ENCODE assay signal across 13 mouse cellular contexts in genomic region chr6:82780802-82781393, GRCm38 (mm10).
"Had no signal": no experiment of that assay in that cellular context is flagged by ENCODE, and none has a peak within 500 bp of the region (broad histone marks: within the 10 kb centered on the region; RNA-seq: fewer than 3 reads in every experiment).

No protein-coding gene starts in this region.

- H3K9ac ChIP-seq: limb, embryonic 15.5 days; liver, embryonic 13.5 days; neural tube, embryonic 13.5 days had no signal

- H3K9me3 ChIP-seq: limb, embryonic 15.5 days; liver, embryonic 13.5 days; midbrain, embryonic 10.5 days; neural tube, embryonic 13.5 days had no signal

- H3K27ac ChIP-seq: kidney, postnatal 0 days; limb, embryonic 15.5 days; liver, embryonic 13.5 days; midbrain, embryonic 10.5 days; neural tube, embryonic 13.5 days had no signal

- H3K4me2 ChIP-seq: limb, embryonic 15.5 days; liver, embryonic 13.5 days; neural tube, embryonic 13.5 days had no signal

- H3K4me1 ChIP-seq: limb, embryonic 15.5 days; midbrain, embryonic 10.5 days; neural tube, embryonic 13.5 days had no signal

- H3K4me3 ChIP-seq: limb, embryonic 15.5 days; liver, embryonic 13.5 days; midbrain, embryonic 10.5 days; neural tube, embryonic 13.5 days had no signal

- H3K36me3 ChIP-seq: limb, embryonic 15.5 days; liver, embryonic 13.5 days; midbrain, embryonic 10.5 days; neural tube, embryonic 13.5 days had no signal

- H3K27me3 ChIP-seq: limb, embryonic 15.5 days; liver, embryonic 13.5 days had no signal

- DNase-seq: kidney, adult 11 months; kidney, adult 9 months; kidney, postnatal 36 days; layer of hippocampus, adult 9-11 months; layer of hippocampus, postnatal 36 days; liver, embryonic 13.5 days; lung, adult 18-20 months; midbrain, embryonic 14.5 days; thymus, postnatal 36 days had no signal
